Mouse (Mus musculus) right cerebral cortex, postnatal 4 days (tissue): ENCODE measurements at regions not wholly inside any gene's neighbourhood (a gene's known extent, or its start where the extent isn't known, plus 50 kb on each side); places are given as distances from the start of the nearest gene placed in this dataset.

ENCODE experiments used
- DNase-seq: peaks from one replicate; pipeline ENCODE4 v3.0.0-alpha.2; 2022

- DNase-seq = no peak
Observed at GRCm38 (mm10) chr5:37897501-37897900, 73.1 kb upstream of the Msx1 start.

DNA sequence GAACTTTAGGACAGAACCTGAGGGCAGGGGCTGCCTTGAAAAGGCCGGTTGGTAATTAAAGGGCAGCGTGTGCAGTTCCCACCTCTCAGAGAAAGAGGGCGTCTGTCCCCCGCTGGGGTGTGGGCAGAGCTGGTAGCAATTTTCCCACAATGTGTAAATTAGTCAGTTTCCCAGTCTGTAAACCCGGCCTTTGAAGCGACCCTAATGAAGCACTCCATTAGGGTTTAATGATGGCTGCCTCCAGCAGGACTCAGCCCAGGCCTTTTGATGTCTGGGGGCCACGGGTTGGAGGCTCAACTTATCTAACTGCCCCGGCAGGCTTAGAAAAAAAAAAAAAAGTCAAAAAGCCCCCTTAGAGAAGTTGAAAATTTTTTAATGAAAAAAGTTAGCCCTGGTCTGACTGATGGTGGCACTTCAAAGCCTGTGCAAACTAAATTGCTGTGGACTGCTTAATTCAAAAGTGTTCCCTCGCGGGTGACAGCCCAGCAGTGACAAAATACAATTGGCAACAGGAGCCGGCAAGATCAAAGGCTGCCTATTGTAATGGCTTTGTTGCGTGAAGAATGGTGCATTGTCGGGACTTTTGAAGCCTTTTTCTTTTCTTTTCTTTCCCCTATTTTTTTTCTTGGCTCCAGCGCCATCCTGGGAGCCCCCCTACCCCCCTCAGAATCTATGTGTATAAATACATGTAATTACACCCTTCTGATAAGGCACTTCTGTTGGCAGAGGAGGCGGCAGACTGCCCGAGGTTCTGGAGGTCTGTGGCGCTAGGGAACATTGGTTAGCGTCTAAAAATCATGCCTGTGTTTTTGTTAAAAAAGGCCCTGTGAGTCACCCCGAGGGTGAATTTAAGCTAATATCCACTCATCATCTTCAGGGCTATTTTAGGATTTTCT lies 71.3 kb upstream of the Msx1 start:
- peak; percentile 32 for DNase-seq

DNA sequence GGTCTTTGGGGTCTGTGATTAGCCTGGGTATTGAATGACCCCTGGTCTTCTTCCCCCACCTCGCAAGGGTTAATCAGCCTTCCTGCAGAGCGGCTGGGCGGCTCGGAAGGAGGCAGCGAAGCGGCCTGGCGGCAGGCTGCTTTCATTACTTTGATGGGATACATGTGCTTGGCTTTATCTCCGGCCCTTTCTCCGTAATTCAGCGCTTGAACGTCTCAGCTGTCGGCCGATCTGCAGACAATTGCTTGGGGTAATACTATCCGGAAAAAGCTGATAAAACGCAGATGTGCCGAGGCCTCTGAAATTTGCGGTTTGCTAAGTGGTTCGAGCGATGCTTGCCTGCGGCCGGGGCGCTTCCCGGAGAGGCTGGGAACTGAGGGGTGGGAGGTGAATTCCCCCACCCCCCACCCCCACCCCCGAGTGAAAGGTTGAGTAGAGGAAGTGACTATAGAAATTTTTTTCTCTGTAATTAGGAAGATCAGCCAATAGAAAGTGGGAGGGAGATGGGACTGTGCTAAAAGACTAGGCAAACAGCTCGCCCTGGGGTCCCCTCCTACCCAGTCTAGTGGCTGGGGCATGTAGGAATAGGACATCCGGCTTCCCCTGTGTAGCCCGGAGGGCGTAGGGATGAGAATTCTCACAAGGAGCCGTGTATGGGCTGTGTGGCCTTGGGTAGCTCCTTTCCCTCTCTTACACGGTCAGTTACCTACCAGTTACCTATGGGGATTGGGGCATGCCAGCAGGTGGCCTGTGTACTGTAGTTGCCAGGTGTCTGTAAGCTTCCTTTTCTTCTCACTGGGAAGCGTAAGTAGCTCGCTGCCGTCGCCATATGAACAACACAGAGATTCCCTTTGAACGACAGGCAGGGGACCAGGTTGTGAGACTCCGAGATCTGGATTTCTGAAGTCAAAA lies 69.5 kb upstream of the Msx1 start:
- no peak for DNase-seq

DNA sequence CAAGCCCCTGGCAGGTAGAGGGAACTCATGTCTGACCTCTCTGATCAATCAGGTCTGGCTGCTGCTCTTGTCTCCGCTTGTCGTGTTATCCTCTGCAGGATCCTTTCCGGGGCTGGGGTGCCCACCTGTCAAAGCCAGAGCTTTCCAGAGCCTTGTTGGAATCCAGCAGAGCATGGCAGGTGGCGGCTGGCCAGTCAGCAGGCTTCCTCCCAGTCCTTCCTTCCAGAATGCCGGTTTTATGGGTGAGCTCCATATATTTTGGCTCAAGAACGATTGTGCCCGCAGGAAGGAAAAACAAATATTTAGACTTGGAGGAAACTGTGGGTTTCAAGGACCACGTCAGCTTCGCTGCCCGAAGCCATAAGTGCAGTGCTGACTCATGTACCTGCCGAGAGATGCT lies 66.3 kb upstream of the Msx1 start:
- no peak for DNase-seq

- DNase-seq = no peak
Observed at GRCm38 (mm10) chr5:37879668-37880380, 55.4 kb upstream of the Msx1 start.

GRCm38 (mm10) chr5:37876240-37876639 lies 51.9 kb upstream of the Msx1 start:
- no peak for DNase-seq

DNA sequence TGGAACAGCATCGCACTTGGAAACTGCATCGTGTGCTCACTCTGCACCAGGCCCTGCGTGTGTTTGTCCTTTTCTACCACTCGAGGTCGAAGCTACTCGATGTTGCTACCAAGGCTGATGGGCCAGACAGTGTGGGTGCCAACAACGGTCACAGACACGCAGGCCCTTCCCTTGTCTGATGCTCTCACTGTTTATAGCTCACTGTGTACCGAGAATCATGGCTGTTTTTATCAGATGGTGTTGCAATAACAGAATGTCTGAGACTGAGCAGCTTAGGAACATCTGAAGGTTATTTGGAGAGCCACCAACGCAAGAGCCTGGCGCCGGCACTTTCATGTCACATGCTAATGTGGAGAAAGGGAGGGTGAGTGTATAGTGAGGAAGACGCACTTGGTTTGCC lies 51.1 kb upstream of the Msx1 start:
- DNase-seq = no peak

- DNase-seq = no peak
Observed at GRCm38 (mm10) chr5:37874784-37875281, 50.5 kb upstream of the Msx1 start.
